In genomic region chr8:94811654-94812053, GRCm38 (mm10) we compare ENCODE assay signal across 21 mouse cellular contexts. TPM values are rescaled to one million over a fixed set of nuclear protein-coding genes. Genes with fewer than 3 reads are reported as not detected.
DNase-seq lines count a peak whose midpoint lies in the region; ATAC-seq and TF ChIP-seq lines count a peak whose summit lies in the region.
"Had no signal": no experiment of that assay in that cellular context is flagged by ENCODE, and none has a peak within 500 bp of the region (broad histone marks: within the 10 kb centered on the region; RNA-seq: fewer than 3 reads in every experiment).

No protein-coding gene starts in this region.

- 46% methylated on average over 6 of the region's 6 CpGs for WGBS in liver, embryonic 15.5 days (ENCODE audit: insufficient replicate concordance)
- 84% methylated on average over 6 of the region's 6 CpGs for WGBS in forebrain, embryonic 16.5 days

- H3K36me3 ChIP-seq in liver, embryonic 15.5 days (replicated peaks): no peaks in the 10 kb centered on the region
- H3K36me3 ChIP-seq in forebrain, embryonic 16.5 days (ENCODE audit: control insufficient read depth, insufficient read depth): no peaks in the 10 kb centered on the region
- H3K36me3 ChIP-seq: embryonic facial prominence, embryonic 12.5 days; heart, embryonic 13.5 days; neural tube, embryonic 12.5 days had no signal

- H3K27me3 ChIP-seq in liver, embryonic 15.5 days: peaks cover 6% of the 10 kb centered on the region
- no peaks in the 10 kb centered on the region for H3K27me3 ChIP-seq in forebrain, embryonic 16.5 days (replicated peaks; ENCODE audit: control insufficient read depth, insufficient read depth, low read length)
- H3K27me3 ChIP-seq: embryonic facial prominence, embryonic 12.5 days; neural tube, embryonic 12.5 days had no signal

- TF ChIP-seq CTCF in layer of hippocampus, adult 2 months (conservative IDR thresholded peaks at IDR 0.05): no peak

- no peaks in the 10 kb centered on the region for H3K9me3 ChIP-seq in liver, embryonic 15.5 days (replicated peaks)
- no peaks in the 10 kb centered on the region for H3K9me3 ChIP-seq in forebrain, embryonic 16.5 days (ENCODE audit: control insufficient read depth, low read length)
- H3K9me3 ChIP-seq: embryonic facial prominence, embryonic 12.5 days; heart, embryonic 13.5 days; neural tube, embryonic 12.5 days had no signal

- H3K9ac ChIP-seq in liver, embryonic 15.5 days: no peak overlapping the region
- H3K9ac ChIP-seq in forebrain, embryonic 16.5 days (replicated peaks; ENCODE audit: low read depth, low read length): no peak overlapping the region
- H3K9ac ChIP-seq: embryonic facial prominence, embryonic 12.5 days; heart, embryonic 13.5 days; liver, embryonic 14.5 days; neural tube, embryonic 12.5 days had no signal

- no peak for ATAC-seq in liver, embryonic 15.5 days (ENCODE audit: insufficient read depth)
- ATAC-seq in forebrain, embryonic 16.5 days: no peak
- ATAC-seq: inflammation-experienced regulatory T-cells, adult 6 months had no signal

- H3K27ac ChIP-seq in layer of hippocampus, adult 2 months: peak overlapping the region; percentile 70
- 0 out of 2 replicates have a peak overlapping the region, but pooled peaks have one; percentile 9 for H3K27ac ChIP-seq in liver, embryonic 15.5 days (replicated peaks)
- no peak overlapping the region for H3K27ac ChIP-seq in forebrain, embryonic 16.5 days (ENCODE audit: low read length)
- H3K27ac ChIP-seq: embryonic facial prominence, embryonic 12.5 days; heart, embryonic 13.5 days; liver, embryonic 14.5 days; neural tube, embryonic 12.5 days had no signal

- H3K4me1 ChIP-seq in liver, embryonic 15.5 days (replicated peaks): peaks cover 33% of the 10 kb centered on the region
- peaks cover 4% of the 10 kb centered on the region for H3K4me1 ChIP-seq in forebrain, embryonic 16.5 days (replicated peaks; ENCODE audit: control insufficient read depth, insufficient read depth, low read length)
- H3K4me1 ChIP-seq: embryonic facial prominence, embryonic 12.5 days had no signal

- no peak overlapping the region for H3K4me3 ChIP-seq in layer of hippocampus, adult 2 months
- no peak overlapping the region for H3K4me3 ChIP-seq in liver, embryonic 15.5 days (replicated peaks)
- H3K4me3 ChIP-seq in forebrain, embryonic 16.5 days (replicated peaks; ENCODE audit: low read length): no peak overlapping the region
- H3K4me3 ChIP-seq: embryonic facial prominence, embryonic 12.5 days; heart, embryonic 13.5 days; neural tube, embryonic 12.5 days had no signal

- DNase-seq in layer of hippocampus, adult 2 months (ENCODE audit: low spot score in 2 of 2): no peak
- no peak for DNase-seq in layer of hippocampus, adult 9-11 months
- DNase-seq in 3T3-L1 (ENCODE audit: low read depth, low spot score): peak; percentile 66
- DNase-seq in adrenal gland, postnatal 10 days: peak; percentile 52
- no peak for DNase-seq in urinary bladder, adult 18-20 months (ENCODE audit: low spot score in 2 of 2)
- DNase-seq in thymus, adult 18-20 months: no peak
- DNase-seq: cerebellum, adult 11-12 months; gastrocnemius, postnatal 36 days; heart, postnatal 4 days; lung, postnatal 4 days; retina, postnatal 1 day; thymus, postnatal 14 days had no signal

- no peak overlapping the region for H3K4me2 ChIP-seq in liver, embryonic 15.5 days
- H3K4me2 ChIP-seq in forebrain, embryonic 16.5 days (ENCODE audit: low read length): no peak overlapping the region
- H3K4me2 ChIP-seq: embryonic facial prominence, embryonic 12.5 days; heart, embryonic 13.5 days had no signal

RNA-seq across cellular contexts. Expression of gene Ccl17, which starts 1.4 kb away (rescaled TPM):
- 1 to 10 TPM; 3.4 to 6.0 TPM for total RNA-seq in layer of hippocampus, adult 2 months (2021)
- under 1 TPM in 1 of 2 experiments, not detected in 1; 0.96 TPM for total RNA-seq in adrenal gland, postnatal 10 days (2021)
- polyA plus RNA-seq in liver, embryonic 15.5 days (2015; fragmentation: Nextera tagmentation; extraction: Ambion mirVana): not detected in 2 replicates
- 0.77 TPM in 1 of 2 replicates, not detected in the other for polyA plus RNA-seq in forebrain, embryonic 16.5 days (2015; fragmentation: Nextera tagmentation; extraction: Ambion mirVana)
- total RNA-seq: gastrocnemius, postnatal 36 days had no signal
- polyA plus RNA-seq: brain, embryonic 14.5 days; embryonic facial prominence, embryonic 12.5 days; inflammation-experienced regulatory T-cells, adult 6 months; neural tube, embryonic 12.5 days; stomach, embryonic 14.5 days had no signal

RNA-seq across cellular contexts. Expression of gene Coq9, which starts 26.5 kb away (rescaled TPM):
- 10 to 100 TPM; 78.2 to 83.7 TPM for total RNA-seq in layer of hippocampus, adult 2 months (2021)
- 100 to 1,000 TPM; 270 to 345 TPM for total RNA-seq in adrenal gland, postnatal 10 days (2021)
- polyA plus RNA-seq in liver, embryonic 15.5 days (2015; fragmentation: Nextera tagmentation; extraction: Ambion mirVana): 50.8 and 55.0 TPM in 2 replicates
- polyA plus RNA-seq in forebrain, embryonic 16.5 days (2015; fragmentation: Nextera tagmentation; extraction: Ambion mirVana): 56.8 and 60.7 TPM in 2 replicates

RNA-seq across cellular contexts. Expression of gene Ciapin1, which starts 26.5 kb away (rescaled TPM):
- 10 to 100 TPM; 60.9 to 67.2 TPM for total RNA-seq in layer of hippocampus, adult 2 months (2021)
- total RNA-seq in adrenal gland, postnatal 10 days (2021): 100 to 1,000 TPM; 101 to 127 TPM
- 46.6 and 48.2 TPM in 2 replicates for polyA plus RNA-seq in liver, embryonic 15.5 days (2015; fragmentation: Nextera tagmentation; extraction: Ambion mirVana)
- 119 and 148 TPM in 2 replicates for polyA plus RNA-seq in forebrain, embryonic 16.5 days (2015; fragmentation: Nextera tagmentation; extraction: Ambion mirVana)

RNA-seq across cellular contexts. Expression of gene Cx3cl1, which starts 39.8 kb away (rescaled TPM):
- 100 to 1,000 TPM; 396 to 397 TPM for total RNA-seq in layer of hippocampus, adult 2 months (2021)
- 10 to 100 TPM; 10.4 to 13.3 TPM for total RNA-seq in adrenal gland, postnatal 10 days (2021)
- polyA plus RNA-seq in liver, embryonic 15.5 days (2015; fragmentation: Nextera tagmentation; extraction: Ambion mirVana): 0.33 and 0.54 TPM in 2 replicates
- polyA plus RNA-seq in forebrain, embryonic 16.5 days (2015; fragmentation: Nextera tagmentation; extraction: Ambion mirVana): 15.1 and 23.8 TPM in 2 replicates

RNA-seq across cellular contexts. Expression of gene Polr2c, which starts 45.6 kb away (rescaled TPM):
- total RNA-seq in layer of hippocampus, adult 2 months (2021): 10 to 100 TPM; 69.1 to 71.4 TPM
- total RNA-seq in adrenal gland, postnatal 10 days (2021): 10 to 100 TPM; 56.7 to 64.3 TPM
- 70.5 and 74.1 TPM in 2 replicates for polyA plus RNA-seq in liver, embryonic 15.5 days (2015; fragmentation: Nextera tagmentation; extraction: Ambion mirVana)
- polyA plus RNA-seq in forebrain, embryonic 16.5 days (2015; fragmentation: Nextera tagmentation; extraction: Ambion mirVana): 150 and 153 TPM in 2 replicates

Comparison
In these comparisons a context has a peak if more than half of its experiments do, and no peak if none do; other contexts are left out.
1. DNase-seq: peak in 3T3-L1 (single experiment) and adrenal gland, postnatal 10 days (single experiment); none in layer of hippocampus, adult 2 months (0 of 2), layer of hippocampus, adult 9-11 months (single experiment), urinary bladder, adult 18-20 months (0 of 2) and thymus, adult 18-20 months (0 of 2).